Mouse (Mus musculus): ENCODE measurements around the gene Lrrc36. TPM values are rescaled to one million over a fixed set of nuclear protein-coding genes. Genes with fewer than 3 reads are reported as not detected.
A peak's percentile ranks its signal among the peaks of the same experiment; 100 is the strongest.

Lrrc36 gene
- polyA plus RNA-seq, 1 experiment from 2014 or later, result 0.50 TPM

- Histone ChIP-seq H3K27me3 (ENCODE audit: insufficient read depth, low read length) (0 out of 2 replicates have a peak, but pooled peaks cover 6% of the 10 kb centered on the region), H3K4me1 (ENCODE audit: insufficient read depth) (peaks cover 23% of the 10 kb centered on the region), H3K9ac (peak overlapping the region; percentile 9; the same call in 1 of the 2 replicates), H3K27ac (ENCODE audit: low read depth) (peak overlapping the region; percentile 38), H3K36me3 (ENCODE audit: insufficient read depth) (peaks cover 37% of the 10 kb centered on the region), H3K4me2 (peak overlapping the region; percentile 11; the same call in 1 of the 2 replicates), H3K4me3 (ENCODE audit: low read depth, low read length) (no peak overlapping the region), H3K9me3 (ENCODE audit: low read depth, low read length) (no peaks in the 10 kb centered on the region)
- TF ChIP-seq CTCF (IDR thresholded peaks at IDR 0.05; ENCODE audit: low read depth), result no peak
- no peak for DNase-seq
- 31% methylated on average over 5 of the region's 5 CpGs for WGBS
- no peak for ATAC-seq (ENCODE audit: insufficient read depth)
Measured at GRCm38 (mm10) chr8:105474680-105475079, 61.3 kb downstream of the Lrrc36 start.

GRCm38 (mm10) chr8:105475254-105475653 lies 61.9 kb downstream of the Lrrc36 start:
- WGBS, result 65% methylated on average over 4 of the region's 4 CpGs
- no peak for DNase-seq
- Histone ChIP-seq H3K36me3 (ENCODE audit: insufficient read depth) (peaks cover 38% of the 10 kb centered on the region), H3K4me2 (no peak overlapping the region), H3K9me3 (ENCODE audit: low read depth, low read length) (no peaks in the 10 kb centered on the region), H3K4me1 (ENCODE audit: insufficient read depth) (peaks cover 22% of the 10 kb centered on the region), H3K4me3 (ENCODE audit: low read depth, low read length) (no peak overlapping the region), H3K27me3 (ENCODE audit: insufficient read depth, low read length) (0 out of 2 replicates have a peak, but pooled peaks cover 6% of the 10 kb centered on the region), H3K9ac (peak overlapping the region; percentile 9; the same call in 1 of the 2 replicates), H3K27ac (ENCODE audit: low read depth) (no peak overlapping the region)
- no peak for ATAC-seq (ENCODE audit: insufficient read depth)
- TF ChIP-seq CTCF (IDR thresholded peaks at IDR 0.05; ENCODE audit: low read depth), result no peak

GRCm38 (mm10) chr8:105475742-105476141 lies 62.4 kb downstream of the Lrrc36 start:
- no peak for ATAC-seq (ENCODE audit: insufficient read depth)

DNA sequence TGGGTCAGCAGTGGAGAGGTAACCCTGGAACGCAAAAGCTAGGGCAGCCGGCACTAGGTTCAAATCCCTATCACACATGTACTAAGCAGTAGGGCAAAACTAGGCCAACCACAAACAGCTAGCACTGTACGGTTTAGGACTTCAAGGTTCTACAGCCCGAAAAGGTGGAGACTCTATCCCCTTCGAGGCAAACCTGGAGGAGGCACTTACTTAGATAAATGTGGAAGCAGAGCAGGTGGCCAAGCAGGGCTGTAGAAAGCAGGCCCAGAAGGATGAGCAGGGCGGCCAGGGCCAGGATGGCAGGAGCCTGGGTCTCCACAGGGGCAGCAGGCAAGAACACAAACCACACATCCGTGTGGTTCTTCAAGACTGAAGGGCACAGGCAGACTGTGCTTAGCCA lies 62.8 kb downstream of the Lrrc36 start:
- Histone ChIP-seq H3K9me3 (ENCODE audit: low read depth, low read length) (no peaks in the 10 kb centered on the region), H3K9ac (no peak overlapping the region), H3K4me1 (ENCODE audit: insufficient read depth) (peaks cover 18% of the 10 kb centered on the region), H3K4me2 (no peak overlapping the region), H3K27me3 (ENCODE audit: insufficient read depth, low read length) (0 out of 2 replicates have a peak, but pooled peaks cover 6% of the 10 kb centered on the region), H3K4me3 (ENCODE audit: low read depth, low read length) (no peak overlapping the region), H3K27ac (ENCODE audit: low read depth) (no peak overlapping the region), H3K36me3 (ENCODE audit: insufficient read depth) (peaks cover 38% of the 10 kb centered on the region)
- DNase-seq (no peak), ATAC-seq (ENCODE audit: insufficient read depth) (no peak)
- TF ChIP-seq CTCF (IDR thresholded peaks at IDR 0.05; ENCODE audit: low read depth), result no peak
- WGBS, result 90% methylated on average over 7 of the region's 7 CpGs

More at GRCm38 (mm10) chr8:105475742-105476141, 62.4 kb downstream of the Lrrc36 start:
- Histone ChIP-seq H3K4me3 (ENCODE audit: low read depth, low read length) (no peak overlapping the region), H3K9ac (no peak overlapping the region), H3K36me3 (ENCODE audit: insufficient read depth) (peaks cover 38% of the 10 kb centered on the region), H3K27ac (ENCODE audit: low read depth) (no peak overlapping the region), H3K9me3 (ENCODE audit: low read depth, low read length) (no peaks in the 10 kb centered on the region), H3K4me1 (ENCODE audit: insufficient read depth) (peaks cover 18% of the 10 kb centered on the region), H3K27me3 (ENCODE audit: insufficient read depth, low read length) (0 out of 2 replicates have a peak, but pooled peaks cover 6% of the 10 kb centered on the region), H3K4me2 (no peak overlapping the region)
- WGBS, result 90% methylated on average over 8 of the region's 8 CpGs
- no peak for TF ChIP-seq CTCF (IDR thresholded peaks at IDR 0.05; ENCODE audit: low read depth)
- DNase-seq, result no peak

DNA sequence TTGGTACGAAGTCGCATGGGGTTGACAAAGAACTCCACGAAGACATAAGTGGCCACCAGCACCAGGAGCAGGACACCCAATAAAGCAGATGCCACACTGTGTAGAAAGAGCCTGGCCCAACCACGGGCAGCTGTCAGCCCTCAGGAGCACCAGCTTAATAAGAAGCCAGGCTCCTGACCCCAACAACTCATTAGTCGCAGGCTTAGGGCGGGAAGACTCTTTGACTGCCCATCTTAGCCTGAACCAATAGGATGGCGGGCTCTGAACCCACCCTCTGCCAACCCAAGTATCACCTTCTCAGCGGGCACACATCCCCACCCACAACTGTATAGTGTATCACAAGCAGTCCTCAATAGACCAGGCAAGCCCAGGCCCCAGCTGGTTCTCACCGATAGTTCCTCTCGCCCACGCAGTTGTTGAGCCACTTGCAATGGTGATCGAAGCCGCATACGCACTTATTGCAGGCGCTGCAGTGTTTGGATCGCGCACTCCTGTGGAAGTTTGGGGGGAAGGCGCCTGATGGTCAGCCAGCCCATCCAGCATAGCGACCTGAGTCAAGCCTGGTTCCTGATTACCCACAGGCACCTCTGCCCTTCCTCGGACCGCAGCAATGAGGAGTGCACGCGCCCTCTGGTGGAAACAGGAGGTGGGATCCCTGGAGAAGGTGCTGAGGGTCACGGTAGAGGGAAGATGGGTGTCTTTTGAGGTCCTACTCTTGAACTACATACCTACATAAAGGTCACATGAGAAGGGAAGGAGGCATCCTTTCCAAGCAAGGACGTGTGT lies 63.5 kb downstream of the Lrrc36 start:
- H3K27ac ChIP-seq (ENCODE audit: low read depth), result no peak overlapping the region
- peak; percentile 93 for TF ChIP-seq CTCF (IDR thresholded peaks at IDR 0.05; ENCODE audit: low read depth)
- no peak for ATAC-seq (ENCODE audit: insufficient read depth)
- no peak overlapping the region for H3K9ac ChIP-seq
- H3K4me1 ChIP-seq (ENCODE audit: insufficient read depth), result peaks cover 18% of the 10 kb centered on the region
- H3K4me2 ChIP-seq, result no peak overlapping the region
- H3K27me3 ChIP-seq (ENCODE audit: insufficient read depth, low read length), result 0 out of 2 replicates have a peak, but pooled peaks cover 6% of the 10 kb centered on the region
- no peak overlapping the region for H3K4me3 ChIP-seq (ENCODE audit: low read depth, low read length)
- DNase-seq, result peak; percentile 64
- WGBS, result 39% methylated on average over 25 of the region's 25 CpGs
- H3K36me3 ChIP-seq (ENCODE audit: insufficient read depth), result peaks cover 42% of the 10 kb centered on the region
- no peaks in the 10 kb centered on the region for H3K9me3 ChIP-seq (ENCODE audit: low read depth, low read length)

GRCm38 (mm10) chr8:105477792-105478191 lies 64.4 kb downstream of the Lrrc36 start:
- ATAC-seq (ENCODE audit: insufficient read depth) (no peak), DNase-seq (no peak)
- H3K9ac ChIP-seq, result no peak overlapping the region
- H3K4me2 ChIP-seq, result no peak overlapping the region
- no peak overlapping the region for H3K27ac ChIP-seq (ENCODE audit: low read depth)
- H3K36me3 ChIP-seq (ENCODE audit: insufficient read depth), result peaks cover 44% of the 10 kb centered on the region
- no peak overlapping the region for H3K4me3 ChIP-seq (ENCODE audit: low read depth, low read length)
- H3K4me1 ChIP-seq (ENCODE audit: insufficient read depth), result peaks cover 18% of the 10 kb centered on the region
- no peak for TF ChIP-seq CTCF (IDR thresholded peaks at IDR 0.05; ENCODE audit: low read depth)
- H3K27me3 ChIP-seq (ENCODE audit: insufficient read depth, low read length), result 0 out of 2 replicates have a peak, but pooled peaks cover 6% of the 10 kb centered on the region
- no peaks in the 10 kb centered on the region for H3K9me3 ChIP-seq (ENCODE audit: low read depth, low read length)
- 79% methylated on average over 3 of the region's 3 CpGs for WGBS

- WGBS, result 19% methylated on average over 2 of the region's 2 CpGs
- TF ChIP-seq CTCF (IDR thresholded peaks at IDR 0.05; ENCODE audit: low read depth), result no peak
- peak; percentile 16; the same call in 1 of the 2 replicates for ATAC-seq (ENCODE audit: insufficient read depth)
Measured at GRCm38 (mm10) chr8:105481013-105481412, 67.6 kb downstream of the Lrrc36 start.

More at GRCm38 (mm10) chr8:105481013-105481412, 67.6 kb downstream of the Lrrc36 start:
- H3K4me2 ChIP-seq, result no peak overlapping the region
- H3K36me3 ChIP-seq (ENCODE audit: insufficient read depth), result peaks cover 33% of the 10 kb centered on the region
- no peak overlapping the region; the same call in 1 of the 2 replicates for H3K9ac ChIP-seq
- H3K27me3 ChIP-seq (ENCODE audit: insufficient read depth, low read length), result no peaks in the 10 kb centered on the region
- no peaks in the 10 kb centered on the region for H3K9me3 ChIP-seq (ENCODE audit: low read depth, low read length)
- H3K4me3 ChIP-seq (ENCODE audit: low read depth, low read length), result no peak overlapping the region
- H3K27ac ChIP-seq (ENCODE audit: low read depth), result peak overlapping the region; percentile 67
- DNase-seq, result peak; percentile 51
- H3K4me1 ChIP-seq (ENCODE audit: insufficient read depth), result no peaks in the 10 kb centered on the region
